Mouse (Mus musculus): ENCODE data around the gene Atp9a.

Gene Atp9a

GRCm38 (mm10) chr2:168643524-168644177 lies 98.6 kb downstream of the Atp9a start:
- DNase-seq (ENCODE audit: low read depth, low spot score): no peak

- no peak for DNase-seq (ENCODE audit: low read depth, low spot score)
These were observed 100.0 kb downstream of the Atp9a start for GRCm38 (mm10) chr2:168642187-168642586.

GRCm38 (mm10) chr2:168640460-168640859 lies 101.7 kb downstream of the Atp9a start:
- DNase-seq (ENCODE audit: low read depth, low spot score): no peak

- DNase-seq (ENCODE audit: low read depth, low spot score): no peak
These were observed 107.3 kb downstream of the Atp9a start for GRCm38 (mm10) chr2:168634881-168635280.

- DNase-seq (ENCODE audit: low read depth, low spot score): no peak
These were observed 108.8 kb downstream of the Atp9a start for GRCm38 (mm10) chr2:168633301-168633816.

GRCm38 (mm10) chr2:168632543-168632942 lies 109.7 kb downstream of the Atp9a start:
- no peak for DNase-seq (ENCODE audit: low read depth, low spot score)

GRCm38 (mm10) chr2:168628787-168629186 lies 113.4 kb downstream of the Atp9a start:
- DNase-seq (ENCODE audit: low read depth, low spot score): peak; percentile 67

GRCm38 (mm10) chr2:168627829-168628770 lies 114.1 kb downstream of the Atp9a start:
- no peak for DNase-seq (ENCODE audit: low read depth, low spot score)

- no peak for DNase-seq (ENCODE audit: low read depth, low spot score)
These were observed 115.8 kb downstream of the Atp9a start for GRCm38 (mm10) chr2:168626385-168626784.

GRCm38 (mm10) chr2:168625091-168625490 lies 117.1 kb downstream of the Atp9a start:
- DNase-seq (ENCODE audit: low read depth, low spot score): no peak

GRCm38 (mm10) chr2:168621111-168621802 lies 121.0 kb downstream of the Atp9a start:
- no peak for DNase-seq (ENCODE audit: low read depth, low spot score)

GRCm38 (mm10) chr2:168618205-168618717 lies 123.9 kb downstream of the Atp9a start:
- DNase-seq (ENCODE audit: low read depth, low spot score): no peak

GRCm38 (mm10) chr2:168615160-168615559 lies 127.0 kb downstream of the Atp9a start:
- DNase-seq (ENCODE audit: low read depth, low spot score): no peak

- DNase-seq (ENCODE audit: low read depth, low spot score): no peak
These were observed 127.9 kb downstream of the Atp9a start for GRCm38 (mm10) chr2:168614170-168614872.

GRCm38 (mm10) chr2:168613092-168613880 lies 128.9 kb downstream of the Atp9a start:
- DNase-seq (ENCODE audit: low read depth, low spot score): no peak

GRCm38 (mm10) chr2:168610941-168611340 lies 131.3 kb downstream of the Atp9a start:
- DNase-seq (ENCODE audit: low read depth, low spot score): no peak

GRCm38 (mm10) chr2:168609653-168610248 lies 132.5 kb downstream of the Atp9a start:
- DNase-seq (ENCODE audit: low read depth, low spot score): no peak

GRCm38 (mm10) chr2:168608125-168608564 lies 134.1 kb downstream of the Atp9a start:
- DNase-seq (ENCODE audit: low read depth, low spot score): no peak

- no peak for DNase-seq (ENCODE audit: low read depth, low spot score)
These were observed 137.5 kb downstream of the Atp9a start for GRCm38 (mm10) chr2:168604655-168605070.

- no peak for DNase-seq (ENCODE audit: low read depth, low spot score)
These were observed 139.8 kb downstream of the Atp9a start for GRCm38 (mm10) chr2:168602387-168602741.

Data from embryo, embryonic 11.5 days (tissue).